Mouse (Mus musculus) central nervous system, embryonic 18 days (tissue): ENCODE data around the gene Vmn2r86. TPM values are rescaled to one million over a fixed set of nuclear protein-coding genes. Genes with fewer than 3 reads are reported as not detected.

Experiments used
- polyA plus RNA-seq: library from polyadenylated mRNA; depleted of rRNA; stranded (reverse); fragments of >200 nt; gene quantifications from 2 replicates; pipeline ENCODE4 v1.2.3, GENCODE M21; 2012; rRNA removed

The Vmn2r86 gene
- polyA plus RNA-seq: 0.13 and 0.14 TPM in 2 replicates

DNA sequence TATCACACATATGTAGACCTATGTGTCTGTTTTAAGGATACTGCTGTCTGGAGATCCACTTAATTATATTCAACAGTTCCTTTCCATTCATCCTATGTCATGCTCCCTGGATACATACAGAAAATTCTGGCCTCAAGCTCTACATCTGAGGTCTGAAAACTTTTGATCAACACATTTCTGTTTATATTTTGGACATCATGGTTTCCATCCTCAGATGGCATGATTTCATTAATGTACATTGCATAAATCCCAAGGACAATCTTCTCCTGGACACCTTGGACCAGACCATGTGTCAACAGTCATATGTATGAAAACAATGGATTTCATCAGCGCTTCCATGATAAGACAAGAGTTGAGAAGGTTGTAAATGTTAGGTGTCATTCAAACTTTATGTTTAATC lies at the start of gene Vmn2r86:
Gene Vmn2r86, minus strand, starts transcription at position 101 of the 400 bp plus-strand sequence.

DNA sequence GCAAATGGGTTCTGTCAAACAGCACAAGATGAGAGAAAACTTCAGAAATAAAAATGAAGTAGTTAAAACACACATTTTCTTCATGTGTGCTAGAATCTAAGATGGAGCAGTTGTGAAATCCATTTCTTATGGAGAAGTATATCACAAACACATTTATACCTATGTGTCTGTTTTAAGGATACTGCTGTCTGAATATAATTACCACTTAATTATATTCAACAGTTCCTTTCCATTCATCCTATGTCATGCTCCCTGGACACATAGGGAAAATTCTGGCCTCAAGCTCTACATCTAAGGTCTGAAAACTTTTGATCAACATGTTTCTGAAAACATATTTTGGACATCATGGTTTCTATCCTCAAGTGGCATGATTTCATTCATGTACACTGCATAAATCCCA lies 41.4 kb upstream of the Vmn2r86 start, which contains the start of gene Vmn2r87:
Gene Vmn2r87, minus strand, starts transcription at position 101 of the 400 bp plus-strand sequence.

DNA sequence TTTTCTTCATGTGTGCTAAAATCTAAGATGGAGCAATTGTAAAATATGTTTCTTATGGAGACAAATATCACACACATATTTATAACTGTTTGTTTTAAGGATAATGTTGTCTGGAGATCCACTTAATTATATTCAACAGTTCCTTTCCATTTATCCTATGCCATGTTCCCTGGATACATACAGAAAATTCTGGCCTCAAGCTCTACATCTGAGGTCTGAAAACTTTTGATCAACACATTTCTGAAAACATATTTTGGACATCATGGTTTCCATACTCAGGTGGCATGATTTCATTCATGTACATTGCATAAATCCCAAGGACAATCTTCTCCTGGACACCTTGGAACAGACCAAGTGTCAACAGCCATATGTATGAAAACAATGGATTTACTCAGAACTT lies 26.2 kb downstream of the Vmn2r86 start, which contains the start of gene Vmn2r85:
Gene Vmn2r85, minus strand, starts transcription at position 101 of the 400 bp plus-strand sequence.

DNA sequence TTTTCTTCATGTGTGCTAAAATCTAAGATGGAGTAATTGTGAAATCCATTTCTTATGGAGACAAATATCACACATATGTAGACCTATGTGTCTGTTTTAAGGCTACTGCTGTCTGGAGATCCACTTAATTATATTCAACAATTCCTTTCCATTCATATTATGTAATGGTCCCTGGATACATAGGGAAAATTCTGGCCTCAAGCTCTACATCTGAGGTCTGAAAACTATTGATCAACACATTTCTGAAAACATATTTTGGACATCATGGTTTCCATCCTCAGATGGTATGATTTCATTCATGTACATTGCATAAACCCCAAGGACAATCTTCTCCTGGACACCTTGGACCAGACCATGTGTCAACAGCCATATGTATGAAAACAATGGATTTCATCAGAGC lies 61.6 kb downstream of the Vmn2r86 start, which contains the start of gene Vmn2r84:
Gene Vmn2r84, minus strand, starts transcription at position 101 of the 400 bp plus-strand sequence.

Other genes starting within 250 kb of the Vmn2r86 start
- gene Olfr827, start 241.6 kb downstream of the Vmn2r86 start, polyA plus RNA-seq: not detected in 2 replicates
- 0.52 and 1.3 TPM in 2 replicates for gene Neurod4, start 175.8 kb downstream of the Vmn2r86 start, polyA plus RNA-seq
- 0.05 and 0.13 TPM in 2 replicates for gene Tespa1, start 133.2 kb downstream of the Vmn2r86 start, polyA plus RNA-seq
- gene Vmn2r84, start 61.7 kb downstream of the Vmn2r86 start, polyA plus RNA-seq: 0.14 and 0.16 TPM in 2 replicates
- 0.10 and 0.13 TPM in 2 replicates for gene Vmn2r85, start 26.3 kb downstream of the Vmn2r86 start, polyA plus RNA-seq
- 0.80 and 0.92 TPM in 2 replicates for gene Vmn2r87, start 41.3 kb upstream of the Vmn2r86 start, polyA plus RNA-seq